Mouse (Mus musculus) MEL (cell line): ENCODE measurements around the gene Nudt14. TPM values are rescaled to one million over a fixed set of nuclear protein-coding genes. Genes with fewer than 3 reads are reported as not detected.

ENCODE experiments used
- DNase-seq: peaks from one replicate; pipeline ENCODE4 v3.0.0; 2011; ENCODE audit warnings: low read depth, low spot score
- H3K27ac ChIP-seq: 2 replicates; pipeline ENCODE4 v1.5.1; 2012; ENCODE audit warnings: low read depth, mild to moderate bottlenecking, control low read depth, low read length, moderate library complexity; ENCODE audit not compliant: control insufficient read depth
- H3K27me3 ChIP-seq, 2 experiments: fragments of 150-350 bp in 1 of 2; sonication (generic) in 1 of 2; 2 replicates each; pipeline ENCODE4 v1.6.1; 2012; ENCODE audit warnings: low read length in 2 of 2, mild to moderate bottlenecking in 2 of 2, improper control_type of control experiment in 1 of 2, moderate library complexity in 1 of 2; ENCODE audit not compliant: insufficient read depth in 2 of 2, control insufficient read depth in 1 of 2
- H3K36me3 ChIP-seq, 2 experiments: 2 replicates each; pipeline ENCODE4 v1.6.1; 2012 to 2014; ENCODE audit warnings: low read length in 2 of 2, improper control_type of control experiment in 1 of 2, inconsistent platforms in 1 of 2, mild to moderate bottlenecking in 1 of 2; ENCODE audit not compliant: insufficient read depth in 2 of 2, control insufficient read depth in 1 of 2
- H3K4me1 ChIP-seq, 2 experiments: fragments of 150-350 bp in 1 of 2; sonication (generic) in 1 of 2; 2 replicates each; pipeline ENCODE4 v1.6.1; 2012; ENCODE audit warnings: low read length in 2 of 2, improper control_type of control experiment in 1 of 2, mild to moderate bottlenecking in 1 of 2; ENCODE audit not compliant: insufficient read depth in 2 of 2, control insufficient read depth in 1 of 2
- H3K4me3 ChIP-seq, 2 experiments: fragments of 150-350 bp in 1 of 2; sonication (generic) in 1 of 2; 2 replicates each; pipeline ENCODE4 v1.5.1; 2012; ENCODE audit warnings: low read depth in 2 of 2, low read length in 2 of 2, mild to moderate bottlenecking in 2 of 2, moderate library complexity in 2 of 2, control low read depth in 1 of 2, improper control_type of control experiment in 1 of 2; ENCODE audit not compliant: control insufficient read depth in 1 of 2, insufficient read depth in 1 of 2
- H3K79me2 ChIP-seq: 2 replicates; pipeline ENCODE4 v1.6.1; 2012; ENCODE audit warnings: mild to moderate bottlenecking, low read length, moderate library complexity; ENCODE audit not compliant: control insufficient read depth, poor library complexity, insufficient read depth
- H3K9ac ChIP-seq: 2 replicates; pipeline ENCODE4 v1.6.1; 2012; ENCODE audit warnings: low read depth, mild to moderate bottlenecking, control low read depth, low read length, moderate library complexity; ENCODE audit not compliant: control insufficient read depth, poor library complexity, severe bottlenecking
- H3K9me3 ChIP-seq: fragments of 150-350 bp; sonication (generic); replicated peaks from 2 replicates; pipeline ENCODE4 v1.6.1; 2012; ENCODE audit warnings: mild to moderate bottlenecking, low read length, improper control_type of control experiment, moderate library complexity; ENCODE audit not compliant: insufficient read depth
- CHD1 ChIP-seq: IDR thresholded peaks from 2 replicates; pipeline ENCODE4 v1.6.1; 2012; ENCODE audit warnings: low read depth, mild to moderate bottlenecking, inconsistent platforms, low read length, improper control_type of control experiment
- CTCF ChIP-seq, 3 experiments: IDR thresholded peaks in 2 of 3; conservative IDR thresholded peaks in 1 of 3; 2 replicates each; pipeline ENCODE4 v1.5.1; 2011 to 2012; ENCODE audit warnings: low read length in 3 of 3, low read depth in 2 of 3, mild to moderate bottlenecking in 2 of 3, improper control_type of control experiment in 1 of 3, inconsistent platforms in 1 of 3, mixed read lengths in 1 of 3, moderate library complexity in 1 of 3; ENCODE audit not compliant: control insufficient read depth in 1 of 3, insufficient read depth in 1 of 3, poor library complexity in 1 of 3, severe bottlenecking in 1 of 3
- ETS1 ChIP-seq: IDR thresholded peaks from 2 replicates; pipeline ENCODE4 v1.6.1; 2012; ENCODE audit warnings: low read depth, mild to moderate bottlenecking, inconsistent platforms, low read length, improper control_type of control experiment, moderate library complexity
- GABPA ChIP-seq: IDR thresholded peaks from 2 replicates; pipeline ENCODE4 v1.6.1; 2012; ENCODE audit warnings: low read depth, mild to moderate bottlenecking, inconsistent platforms, low read length, improper control_type of control experiment, moderate library complexity
- GATA1 ChIP-seq: IDR thresholded peaks from 2 replicates; pipeline ENCODE4 v1.6.1; 2011; ENCODE audit warnings: low read depth, low read length, improper control_type of control experiment
- HCFC1 ChIP-seq: IDR thresholded peaks from 2 replicates; pipeline ENCODE4 v1.6.1; 2012; ENCODE audit warnings: low read depth, mild to moderate bottlenecking, inconsistent platforms, low read length, improper control_type of control experiment, moderate library complexity
- MAX ChIP-seq: IDR thresholded peaks from 2 replicates; pipeline ENCODE4 v1.6.1; 2011; ENCODE audit warnings: low read length, improper control_type of control experiment
- MAZ ChIP-seq: IDR thresholded peaks from 2 replicates; pipeline ENCODE4 v1.6.1; 2012; ENCODE audit warnings: low read depth, mild to moderate bottlenecking, inconsistent platforms, low read length, improper control_type of control experiment
- MYB ChIP-seq: IDR thresholded peaks from 2 replicates; pipeline ENCODE4 v1.6.1; 2011; ENCODE audit warnings: mild to moderate bottlenecking, low read depth, low read length, improper control_type of control experiment
- NELFE ChIP-seq: IDR thresholded peaks from 2 replicates; pipeline ENCODE4 v1.6.1; 2011; ENCODE audit warnings: low read depth, low read length, improper control_type of control experiment
- POLR2A ChIP-seq, 2 experiments: IDR thresholded peaks; 2 replicates each; pipeline ENCODE4 v1.6.1; 2011 to 2012; ENCODE audit warnings: low read length in 2 of 2, mild to moderate bottlenecking in 2 of 2, control low read depth in 1 of 2, improper control_type of control experiment in 1 of 2, low read depth in 1 of 2, moderate library complexity in 1 of 2; ENCODE audit not compliant: control insufficient read depth in 1 of 2, insufficient read depth in 1 of 2, poor library complexity in 1 of 2
- RAD21 ChIP-seq: IDR thresholded peaks from 2 replicates; pipeline ENCODE4 v1.6.1; 2011; ENCODE audit warnings: mild to moderate bottlenecking, low read depth, low read length, improper control_type of control experiment
- RCOR1 ChIP-seq: IDR thresholded peaks from 2 replicates; pipeline ENCODE4 v1.6.1; 2012; ENCODE audit warnings: low read depth, mild to moderate bottlenecking, inconsistent platforms, low read length, improper control_type of control experiment
- SIN3A ChIP-seq: IDR thresholded peaks from 2 replicates; pipeline ENCODE4 v1.6.1; 2012; ENCODE audit warnings: low read length, improper control_type of control experiment, inconsistent platforms
- SMC3 ChIP-seq: IDR thresholded peaks from 2 replicates; pipeline ENCODE4 v1.6.1; 2011; ENCODE audit warnings: low read depth, low read length, improper control_type of control experiment
- TCF12 ChIP-seq: IDR thresholded peaks from 2 replicates; pipeline ENCODE4 v1.6.1; 2014; ENCODE audit warnings: low read depth, mild to moderate bottlenecking, inconsistent platforms, low read length, improper control_type of control experiment, moderate library complexity
- UBTF ChIP-seq: IDR thresholded peaks from 2 replicates; pipeline ENCODE4 v1.6.1; 2012; ENCODE audit warnings: low read depth, mild to moderate bottlenecking, inconsistent platforms, low read length, improper control_type of control experiment, moderate library complexity, borderline replicate concordance; ENCODE audit not compliant: insufficient read depth
- USF1 ChIP-seq: IDR thresholded peaks from 2 replicates; pipeline ENCODE4 v1.6.1; 2014; ENCODE audit warnings: low read depth, mild to moderate bottlenecking, inconsistent platforms, low read length, improper control_type of control experiment, moderate library complexity
- USF2 ChIP-seq, 2 experiments: IDR thresholded peaks; 2 replicates each; pipeline ENCODE4 v1.6.1; 2011 to 2012; ENCODE audit warnings: improper control_type of control experiment in 2 of 2, low read length in 2 of 2, borderline replicate concordance in 1 of 2, inconsistent platforms in 1 of 2, low read depth in 1 of 2, mild to moderate bottlenecking in 1 of 2; ENCODE audit not compliant: insufficient read depth in 1 of 2
- polyA plus RNA-seq, 2 experiments: library from polyadenylated mRNA; stranded (reverse) in 1 of 2; unstranded in 1 of 2; fragments of >175 nt in 1 of 2; fragments of >200 nt in 1 of 2; gene quantifications; 2 replicates each; pipeline versions ENCODE4 v1.2.1 to v1.2.4; 2012; ENCODE audit warnings: low replicate concordance in 2 of 2, low read depth in 1 of 2; ENCODE audit not compliant: insufficient read length in 2 of 2, insufficient read depth in 1 of 2, missing spikeins in 1 of 2
- total RNA-seq: library from RNA; depleted of rRNA; stranded (reverse); fragments of 300-350 nt; gene quantifications from 2 replicates; pipeline ENCODE4 v1.2.3, GENCODE M21; 2012

Nudt14 gene
- total and polyA plus RNA-seq, 3 experiments: 19.0 to 61.0 TPM; not detected in 1

DNA sequence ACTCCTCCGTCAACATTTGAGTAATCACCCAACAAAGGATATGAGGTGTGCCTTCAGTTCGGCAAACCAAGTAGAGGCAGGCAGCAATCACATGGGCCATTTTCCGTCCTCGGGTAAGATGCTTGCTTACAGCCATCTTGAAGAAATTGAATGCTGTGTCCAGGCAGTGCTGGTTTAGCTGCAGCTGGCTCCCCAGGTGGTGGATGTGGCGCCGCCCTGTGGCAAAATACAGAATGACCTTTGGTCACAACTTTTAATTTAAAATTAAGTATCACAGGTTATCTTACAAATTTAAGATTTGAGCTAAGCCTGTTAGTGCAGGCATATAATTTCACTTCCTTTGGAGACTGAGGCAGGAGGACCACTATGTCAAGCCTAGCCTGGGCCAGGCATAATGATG is 46.0 kb upstream of the Nudt14 start:
- Histone ChIP-seq H3K27me3 (no peaks in the 10 kb centered on the region), H3K27ac (no peak overlapping the region), H3K9ac (no peak overlapping the region), H3K4me3 (no peak overlapping the region), H3K79me2 (peaks cover 16% of the 10 kb centered on the region), H3K4me1 (peaks cover 23 to 25% of the 10 kb centered on the region in 2 experiments), H3K9me3 (no peaks in the 10 kb centered on the region), H3K36me3 (peaks cover 26 to 60% of the 10 kb centered on the region in 2 experiments)
- TF ChIP-seq MYB: no peak
- no peak for TF ChIP-seq MAZ
- no peak for TF ChIP-seq GABPA
- no peak for TF ChIP-seq RCOR1
- no peak for TF ChIP-seq NELFE
- no peak for TF ChIP-seq USF1
- peak; percentile 43 for TF ChIP-seq RAD21
- TF ChIP-seq POLR2A (IDR thresholded peaks at IDR 0.05; ENCODE audit: control insufficient read depth in 1 of 2, insufficient read depth in 1 of 2, low read depth in 1 of 2, low read length in 2 of 2, poor library complexity in 1 of 2): no peak; a peak in 1 of 4 replicates
- no peak for TF ChIP-seq HCFC1
- TF ChIP-seq CHD1: no peak
- no peak for TF ChIP-seq TCF12
- TF ChIP-seq CTCF (IDR thresholded peaks at IDR 0.05 in 2 of 3, conservative IDR thresholded peaks at IDR 0.05 in 1 of 3; ENCODE audit: control insufficient read depth in 1 of 3, insufficient read depth in 1 of 3, low read depth in 2 of 3, low read length in 3 of 3, poor library complexity in 1 of 3, severe bottlenecking in 1 of 3): peak in 2 of 3 experiments; percentile 84 to 89; a peak in 4 of 6 replicates
- peak; percentile 70 for TF ChIP-seq SMC3
- TF ChIP-seq UBTF: no peak
- DNase-seq: peak; percentile 70

- Histone ChIP-seq H3K27ac (no peak overlapping the region), H3K4me1 (peaks cover 2 to 5% of the 10 kb centered on the region in 2 experiments; a peak in 2 of 4 replicates), H3K9ac (no peak overlapping the region), H3K36me3 (peaks cover 4 to 71% of the 10 kb centered on the region in 2 experiments; a peak in 3 of 4 replicates), H3K4me3 (no peak overlapping the region), H3K79me2 (peaks cover 12% of the 10 kb centered on the region), H3K27me3 (no peaks in the 10 kb centered on the region), H3K9me3 (no peaks in the 10 kb centered on the region)
- peak; percentile 79 for DNase-seq
- no peak for TF ChIP-seq USF2 (IDR thresholded peaks at IDR 0.05; ENCODE audit: borderline replicate concordance in 1 of 2, insufficient read depth in 1 of 2, low read depth in 1 of 2, low read length in 2 of 2)
- TF ChIP-seq ETS1: no peak
- 0 out of 2 replicates have a peak, but pooled peaks have one; percentile 18 for TF ChIP-seq SMC3
- peak; percentile 5; the same call in 1 of the 2 replicates for TF ChIP-seq RAD21
- TF ChIP-seq GATA1: no peak
- no peak for TF ChIP-seq SIN3A
- TF ChIP-seq MAX: no peak
- TF ChIP-seq CTCF (IDR thresholded peaks at IDR 0.05 in 2 of 3, conservative IDR thresholded peaks at IDR 0.05 in 1 of 3; ENCODE audit: control insufficient read depth in 1 of 3, insufficient read depth in 1 of 3, low read depth in 2 of 3, low read length in 3 of 3, poor library complexity in 1 of 3, severe bottlenecking in 1 of 3): peak in 2 of 3 experiments; percentile 57 to 65; a peak in 4 of 6 replicates
These were observed 43.4 kb upstream of the Nudt14 start for GRCm38 (mm10) chr12:112985346-112985745.
